Mouse (Mus musculus): ENCODE results near the gene Foxc1. TPM values are rescaled to one million over a fixed set of nuclear protein-coding genes. Genes with fewer than 3 reads are reported as not detected.

The Foxc1 gene
- 1 to 10 TPM; 3.8 to 5.8 TPM for total RNA-seq (2021)
- polyA plus RNA-seq (2012; rRNA removed), result 1.8 and 2.2 TPM in 2 replicates
- long read RNA-seq, full-length matches to known transcripts, result 9 of 9 reads
- long read RNA-seq, partial matches to known transcripts, result 0 of 9 reads
- long read RNA-seq, other reads (novel, unspliced or antisense), result 0 of 9 reads

DNA sequence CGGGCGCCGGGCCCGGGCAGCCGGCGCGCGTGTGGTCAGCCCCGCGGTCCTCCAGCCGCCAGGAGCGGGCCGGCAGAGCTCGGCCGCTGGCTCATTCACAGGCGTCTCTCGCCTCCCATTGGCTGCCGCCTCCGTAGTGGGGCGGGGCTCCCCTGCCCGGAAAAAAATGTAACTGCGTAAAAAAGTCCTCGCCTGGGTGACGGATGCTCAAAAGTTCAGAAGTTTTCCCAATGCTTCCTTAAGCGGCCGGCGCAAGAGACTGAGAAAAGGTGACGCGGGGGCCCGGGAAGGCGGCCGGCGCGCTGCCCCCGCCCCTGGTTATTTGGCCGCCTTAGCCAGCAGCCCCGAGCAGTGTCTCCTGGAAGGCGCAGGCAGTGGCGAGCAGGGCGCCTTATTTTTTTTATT lies at the start of gene Foxc1:
Foxc1 (plus strand) TSS at position 206 of the 405 bp plus-strand sequence.
- Histone ChIP-seq H3K36me3 (ENCODE audit: control insufficient read depth, insufficient read depth, low read length) (no peaks in the 10 kb centered on the region), H3K9ac (ENCODE audit: low read depth, low read length) (peak within 1 kb of the TSS; percentile 95), H3K4me1 (ENCODE audit: control insufficient read depth, insufficient read depth, low read length) (peaks cover 2% of the 10 kb centered on the region; the same call in 1 of the 2 replicates), H3K79me2 (replicated peaks; ENCODE audit: control insufficient read depth, insufficient read depth, low read length) (no peaks in the 10 kb centered on the region; the same call in 1 of the 2 replicates), H3K4me3 (peak within 1 kb of the TSS; percentile 54), H3K27ac (peak within 1 kb of the TSS; percentile 80), H3K27me3 (ENCODE audit: control insufficient read depth, insufficient read depth, low read length) (peaks cover 24% of the 10 kb centered on the region)
- WGBS, result under 1% methylated on average over 38 of the region's 40 CpGs
- DNase-seq, result peak; percentile 92 to 94
- peak; percentile 80 for TF ChIP-seq POLR2A (IDR thresholded peaks at IDR 0.05; ENCODE audit: insufficient read depth, low read depth, low read length)
- TF ChIP-seq CTCF (IDR thresholded peaks at IDR 0.05), result peak; percentile 53
- TF ChIP-seq EP300 (IDR thresholded peaks at IDR 0.05; ENCODE audit: insufficient read depth, low read depth, low read length), result no peak
- intact Hi-C loops (cut with DNase I), result loop anchor here (2.0 to 10.0 kb wide), 3 partner anchors 211 to 998 kb away; partner anchors contain the start of genes D930007J09Rik, Gmds and Wrnip1

GRCm38 (mm10) chr13:31760411-31760810 lies 46.0 kb upstream of the Foxc1 start:
- H3K79me2 ChIP-seq (replicated peaks; ENCODE audit: control insufficient read depth, insufficient read depth, low read length), result no peaks in the 10 kb centered on the region
- WGBS, result 44% methylated on average over 4 of the region's 4 CpGs
- no peaks in the 10 kb centered on the region for H3K4me1 ChIP-seq (ENCODE audit: control insufficient read depth, insufficient read depth, low read length)
- H3K36me3 ChIP-seq (ENCODE audit: control insufficient read depth, insufficient read depth, low read length), result no peaks in the 10 kb centered on the region
- intact Hi-C loops (cut with DNase I), result no loop called here
- no peak overlapping the region for H3K27ac ChIP-seq
- TF ChIP-seq EP300 (IDR thresholded peaks at IDR 0.05; ENCODE audit: insufficient read depth, low read depth, low read length) (no peak), POLR2A (IDR thresholded peaks at IDR 0.05; ENCODE audit: insufficient read depth, low read depth, low read length) (no peak), CTCF (IDR thresholded peaks at IDR 0.05) (no peak)
- H3K4me3 ChIP-seq, result no peak overlapping the region
- no peak overlapping the region for H3K9ac ChIP-seq (ENCODE audit: low read depth, low read length)
- no peak for DNase-seq
- no peaks in the 10 kb centered on the region for H3K27me3 ChIP-seq (ENCODE audit: control insufficient read depth, insufficient read depth, low read length)

DNA sequence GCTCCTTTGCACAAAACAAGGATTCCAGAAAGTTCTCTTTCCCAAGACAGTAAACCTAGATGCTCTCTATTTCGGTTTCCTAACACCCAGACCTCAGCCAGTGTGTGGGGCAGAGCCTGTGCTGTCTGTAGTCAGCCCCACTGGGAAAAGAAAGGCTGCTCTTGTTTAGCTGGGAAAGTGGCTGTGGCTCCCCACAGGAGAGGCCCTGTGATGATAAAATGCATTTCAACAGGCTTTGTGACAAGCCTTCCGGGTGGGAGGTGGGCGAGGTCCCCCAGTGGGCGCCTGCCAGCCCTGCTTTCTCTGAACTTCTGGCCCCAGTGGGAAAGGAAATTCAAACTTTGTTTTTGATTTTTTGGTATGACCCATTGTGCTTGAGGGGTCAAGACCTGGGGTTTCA lies 45.4 kb upstream of the Foxc1 start:
- intact Hi-C loops (cut with DNase I), result no loop called here
- H3K27ac ChIP-seq, result no peak overlapping the region
- H3K4me3 ChIP-seq, result no peak overlapping the region
- TF ChIP-seq CTCF (IDR thresholded peaks at IDR 0.05) (no peak), POLR2A (IDR thresholded peaks at IDR 0.05; ENCODE audit: insufficient read depth, low read depth, low read length) (no peak), EP300 (IDR thresholded peaks at IDR 0.05; ENCODE audit: insufficient read depth, low read depth, low read length) (no peak)
- H3K4me1 ChIP-seq (ENCODE audit: control insufficient read depth, insufficient read depth, low read length), result no peaks in the 10 kb centered on the region
- no peak for DNase-seq
- 71% methylated on average over 4 of the region's 4 CpGs for WGBS
- no peak overlapping the region for H3K9ac ChIP-seq (ENCODE audit: low read depth, low read length)
- no peaks in the 10 kb centered on the region for H3K27me3 ChIP-seq (ENCODE audit: control insufficient read depth, insufficient read depth, low read length)
- no peaks in the 10 kb centered on the region for H3K36me3 ChIP-seq (ENCODE audit: control insufficient read depth, insufficient read depth, low read length)
- H3K79me2 ChIP-seq (replicated peaks; ENCODE audit: control insufficient read depth, insufficient read depth, low read length), result no peaks in the 10 kb centered on the region

- intact Hi-C loops (cut with DNase I), result no loop called here
- no peaks in the 10 kb centered on the region for H3K79me2 ChIP-seq (replicated peaks; ENCODE audit: control insufficient read depth, insufficient read depth, low read length)
- no peaks in the 10 kb centered on the region for H3K4me1 ChIP-seq (ENCODE audit: control insufficient read depth, insufficient read depth, low read length)
- no peak overlapping the region for H3K27ac ChIP-seq
- H3K4me3 ChIP-seq, result no peak overlapping the region
- TF ChIP-seq CTCF (IDR thresholded peaks at IDR 0.05) (no peak), EP300 (IDR thresholded peaks at IDR 0.05; ENCODE audit: insufficient read depth, low read depth, low read length) (no peak), POLR2A (IDR thresholded peaks at IDR 0.05; ENCODE audit: insufficient read depth, low read depth, low read length) (no peak)
- H3K36me3 ChIP-seq (ENCODE audit: control insufficient read depth, insufficient read depth, low read length), result no peaks in the 10 kb centered on the region
- H3K9ac ChIP-seq (ENCODE audit: low read depth, low read length), result no peak overlapping the region
- H3K27me3 ChIP-seq (ENCODE audit: control insufficient read depth, insufficient read depth, low read length), result no peaks in the 10 kb centered on the region
- DNase-seq, result no peak
- 83% methylated on average over 3 of the region's 3 CpGs for WGBS
Measured at GRCm38 (mm10) chr13:31764419-31764818, 42.0 kb upstream of the Foxc1 start.

- no peak for TF ChIP-seq POLR2A (IDR thresholded peaks at IDR 0.05; ENCODE audit: insufficient read depth, low read depth, low read length)
- no peak for TF ChIP-seq EP300 (IDR thresholded peaks at IDR 0.05; ENCODE audit: insufficient read depth, low read depth, low read length)
- TF ChIP-seq CTCF (IDR thresholded peaks at IDR 0.05), result no peak
- Histone ChIP-seq H3K9ac (ENCODE audit: low read depth, low read length) (no peak overlapping the region), H3K27me3 (ENCODE audit: control insufficient read depth, insufficient read depth, low read length) (no peaks in the 10 kb centered on the region), H3K4me1 (ENCODE audit: control insufficient read depth, insufficient read depth, low read length) (no peaks in the 10 kb centered on the region), H3K79me2 (replicated peaks; ENCODE audit: control insufficient read depth, insufficient read depth, low read length) (no peaks in the 10 kb centered on the region), H3K4me3 (no peak overlapping the region), H3K27ac (no peak overlapping the region), H3K36me3 (ENCODE audit: control insufficient read depth, insufficient read depth, low read length) (no peaks in the 10 kb centered on the region)
- WGBS, result 64% methylated on average over 2 of the region's 2 CpGs
- no peak for DNase-seq
- intact Hi-C loops (cut with DNase I), result no loop called here
Measured at GRCm38 (mm10) chr13:31765564-31765963, 40.9 kb upstream of the Foxc1 start.

DNA sequence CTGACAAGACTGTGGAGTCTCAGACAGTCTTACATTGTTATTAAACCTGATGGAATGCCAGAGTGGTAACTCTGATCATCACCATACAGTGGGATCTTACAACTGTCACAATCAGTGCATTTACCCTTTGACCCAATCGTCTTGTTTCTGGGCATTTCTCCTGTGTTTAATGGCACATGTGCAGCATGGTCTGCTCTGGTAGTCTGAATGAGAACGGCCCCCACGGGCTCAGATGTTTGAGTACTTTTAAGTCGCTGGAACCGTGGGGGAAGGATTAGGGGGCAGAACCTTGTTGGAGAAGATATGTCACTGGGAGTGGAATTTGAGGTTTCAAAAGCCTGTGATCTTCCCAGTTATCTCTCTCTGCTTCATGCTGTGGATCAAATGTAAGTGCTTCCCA lies 33.6 kb upstream of the Foxc1 start:
- Histone ChIP-seq H3K9ac (ENCODE audit: low read depth, low read length) (no peak overlapping the region), H3K27me3 (ENCODE audit: control insufficient read depth, insufficient read depth, low read length) (no peaks in the 10 kb centered on the region), H3K4me3 (no peak overlapping the region), H3K36me3 (ENCODE audit: control insufficient read depth, insufficient read depth, low read length) (no peaks in the 10 kb centered on the region), H3K4me1 (ENCODE audit: control insufficient read depth, insufficient read depth, low read length) (no peaks in the 10 kb centered on the region), H3K27ac (no peak overlapping the region), H3K79me2 (replicated peaks; ENCODE audit: control insufficient read depth, insufficient read depth, low read length) (no peaks in the 10 kb centered on the region)
- DNase-seq, result no peak
- 72% methylated on average over 5 of the region's 5 CpGs for WGBS
- TF ChIP-seq EP300 (IDR thresholded peaks at IDR 0.05; ENCODE audit: insufficient read depth, low read depth, low read length) (no peak), CTCF (IDR thresholded peaks at IDR 0.05) (no peak), POLR2A (IDR thresholded peaks at IDR 0.05; ENCODE audit: insufficient read depth, low read depth, low read length) (no peak)
- intact Hi-C loops (cut with DNase I), result no loop called here
